In genomic region chr5:116758687-116759086, GRCm38 (mm10) we compare ENCODE assay signal across 14 mouse cellular contexts.
A peak's percentile ranks its signal among the peaks of the same experiment; 100 is the strongest.
DNase-seq lines count a peak whose midpoint lies in the region; ATAC-seq and TF ChIP-seq lines count a peak whose summit lies in the region.
"Had no signal": no experiment of that assay in that cellular context is flagged by ENCODE, and none has a peak within 500 bp of the region (broad histone marks: within the 10 kb centered on the region; RNA-seq: fewer than 3 reads in every experiment).

No protein-coding gene starts in this region.

- no peak for ATAC-seq in forebrain, embryonic 13.5 days
- no peak for ATAC-seq in forebrain, embryonic 12.5 days (ENCODE audit: low FRiP score)
- ATAC-seq: midbrain, embryonic 16.5 days had no signal

- peaks cover 13% of the 10 kb centered on the region for H3K4me1 ChIP-seq in forebrain, embryonic 13.5 days
- H3K4me1 ChIP-seq in forebrain, embryonic 12.5 days, result peaks cover 5% of the 10 kb centered on the region; the same call in 1 of the 2 replicates
- H3K4me1 ChIP-seq: kidney, embryonic 15.5 days; limb, embryonic 13.5 days had no signal

- no peak overlapping the region for H3K4me3 ChIP-seq in forebrain, embryonic 13.5 days
- no peak overlapping the region for H3K4me3 ChIP-seq in forebrain, embryonic 12.5 days (replicated peaks)
- no peak overlapping the region for H3K4me3 ChIP-seq in layer of hippocampus, adult 2 months
- H3K4me3 ChIP-seq: kidney, embryonic 15.5 days; limb, embryonic 13.5 days; neural tube, embryonic 13.5 days had no signal

- DNase-seq in ZHBTc4 (ENCODE audit: low read depth, low spot score), result peak; percentile 35
- peak; percentile 52 to 63 for DNase-seq in layer of hippocampus, adult 2 months (ENCODE audit: low spot score in 2 of 2)
- DNase-seq in left cerebral cortex, postnatal 36 days (ENCODE audit: low spot score in 2 of 2), result peak; percentile 54 to 62
- DNase-seq in testis, postnatal 10 days (ENCODE audit: low spot score), result no peak
- DNase-seq in spleen, adult 12 weeks (ENCODE audit: low spot score), result no peak
- DNase-seq in gastrocnemius, postnatal 36 days, result no peak
- DNase-seq: heart, postnatal 36 days had no signal

- no peak for TF ChIP-seq CTCF in layer of hippocampus, adult 2 months (conservative IDR thresholded peaks at IDR 0.05)

- 53% methylated on average over 14 of the region's 14 CpGs for WGBS in forebrain, embryonic 13.5 days
- WGBS in forebrain, embryonic 12.5 days, result 68% methylated on average over 14 of the region's 14 CpGs

- H3K9ac ChIP-seq in forebrain, embryonic 13.5 days, result no peak overlapping the region
- no peak overlapping the region for H3K9ac ChIP-seq in forebrain, embryonic 12.5 days
- H3K9ac ChIP-seq: kidney, embryonic 15.5 days; limb, embryonic 13.5 days; neural tube, embryonic 13.5 days had no signal

- no peaks in the 10 kb centered on the region; the same call in 1 of the 2 replicates for H3K9me3 ChIP-seq in forebrain, embryonic 13.5 days (replicated peaks)
- 0 out of 2 replicates have a peak, but pooled peaks cover 1% of the 10 kb centered on the region for H3K9me3 ChIP-seq in forebrain, embryonic 12.5 days
- H3K9me3 ChIP-seq: kidney, embryonic 15.5 days; neural tube, embryonic 13.5 days had no signal

- H3K4me2 ChIP-seq in forebrain, embryonic 13.5 days, result no peak overlapping the region
- H3K4me2 ChIP-seq in forebrain, embryonic 12.5 days, result no peak overlapping the region
- H3K4me2 ChIP-seq: kidney, embryonic 15.5 days; limb, embryonic 13.5 days; neural tube, embryonic 13.5 days had no signal

- intact Hi-C loops in left cerebral cortex, postnatal 36 days (cut with DNase I), result no loop called here
- intact Hi-C loops in gastrocnemius, postnatal 36 days (cut with DNase I), result no loop called here

- 0 out of 2 replicates have a peak overlapping the region, but pooled peaks have one; percentile 14 for H3K27ac ChIP-seq in forebrain, embryonic 13.5 days
- H3K27ac ChIP-seq in forebrain, embryonic 12.5 days, result no peak overlapping the region
- H3K27ac ChIP-seq in layer of hippocampus, adult 2 months, result peak overlapping the region; percentile 65
- H3K27ac ChIP-seq: kidney, embryonic 15.5 days; limb, embryonic 13.5 days; neural tube, embryonic 13.5 days had no signal

- no peaks in the 10 kb centered on the region for H3K27me3 ChIP-seq in forebrain, embryonic 13.5 days
- no peaks in the 10 kb centered on the region for H3K27me3 ChIP-seq in forebrain, embryonic 12.5 days
- H3K27me3 ChIP-seq: kidney, embryonic 15.5 days; limb, embryonic 13.5 days; neural tube, embryonic 13.5 days had no signal

- no peaks in the 10 kb centered on the region for H3K36me3 ChIP-seq in forebrain, embryonic 13.5 days (ENCODE audit: poor library complexity, severe bottlenecking)
- H3K36me3 ChIP-seq in forebrain, embryonic 12.5 days (replicated peaks), result no peaks in the 10 kb centered on the region
- H3K36me3 ChIP-seq: G1E; kidney, embryonic 15.5 days; limb, embryonic 13.5 days; neural tube, embryonic 13.5 days had no signal

Comparison
In these comparisons a context has a peak if more than half of its experiments do, and no peak if none do; other contexts are left out.
1. DNase-seq: peak in ZHBTc4 (single experiment), layer of hippocampus, adult 2 months (2 of 2) and left cerebral cortex, postnatal 36 days (2 of 2); none in testis, postnatal 10 days (single experiment), spleen, adult 12 weeks (single experiment) and gastrocnemius, postnatal 36 days (0 of 2).